Mouse (Mus musculus) hindbrain, embryonic 15.5 days (tissue): Measurements from ENCODE around the gene Lrrc8d. TPM values are rescaled to one million over a fixed set of nuclear protein-coding genes. Genes with fewer than 3 reads are reported as not detected.

Experiments
- ATAC-seq: fragments of 200-750 bp; cut with Nextera tagmentation; 2 replicates; pipeline ENCODE4 v1.8.0; 2017; ENCODE audit warnings: low read depth, moderate number of reproducible peaks, moderate TSS enrichment; ENCODE audit not compliant: low FRiP score
- H3K27ac ChIP-seq: fragments of 300-500 bp; sonication (generic); replicated peaks from 2 replicates; pipeline ENCODE4 v1.5.1; 2015; ENCODE audit warnings: mild to moderate bottlenecking, inconsistent platforms
- H3K27me3 ChIP-seq: fragments of 300-500 bp; sonication (generic); 2 replicates; pipeline ENCODE4 v1.6.1; 2015; ENCODE audit warnings: control low read depth, inconsistent platforms
- H3K36me3 ChIP-seq: fragments of 300-500 bp; sonication (generic); 2 replicates; pipeline ENCODE4 v1.6.1; 2015; ENCODE audit warnings: control low read depth, inconsistent platforms
- H3K4me1 ChIP-seq: fragments of 300-500 bp; sonication (generic); replicated peaks from 2 replicates; pipeline ENCODE4 v1.6.1; 2015; ENCODE audit warnings: control low read depth, inconsistent platforms
- H3K4me2 ChIP-seq: fragments of 300-500 bp; sonication (generic); 2 replicates; pipeline ENCODE4 v1.6.1; 2015; ENCODE audit warnings: moderate library complexity, mild to moderate bottlenecking, inconsistent platforms
- H3K4me3 ChIP-seq: fragments of 300-500 bp; sonication (generic); 2 replicates; pipeline ENCODE4 v1.5.1; 2015; ENCODE audit warnings: mild to moderate bottlenecking, inconsistent platforms
- H3K9ac ChIP-seq: fragments of 300-500 bp; sonication (generic); 2 replicates; pipeline ENCODE4 v1.6.1; 2015; ENCODE audit warnings: inconsistent platforms
- H3K9me3 ChIP-seq: fragments of 300-500 bp; sonication (generic); 2 replicates; pipeline ENCODE4 v1.6.1; 2016; ENCODE audit warnings: control low read depth, inconsistent platforms
- WGBS: fragments of 180-500 bp; shearing (Covaris S2); methylation state at CpG from one replicate; pipeline ENCODE4 v1.1.7; 2015; 5-methylcytosine and 5-hydroxymethylcytosine counted together
- polyA plus RNA-seq: library from polyadenylated mRNA; unstranded; fragments of >200 nt; fragmentation: Nextera tagmentation; extraction: Ambion mirVana; gene quantifications from 2 replicates; pipeline ENCODE4 v1.2.1, GENCODE M21; 2015

Lrrc8d gene
- polyA plus RNA-seq, 1 experiment from 2014 or later, result 35.6 TPM

GRCm38 (mm10) chr5:105829008-105829586 lies 129.3 kb downstream of the Lrrc8d start:
- H3K27me3 ChIP-seq, result no peaks in the 10 kb centered on the region
- H3K4me2 ChIP-seq, result no peak overlapping the region
- no peak overlapping the region for H3K27ac ChIP-seq
- no peaks in the 10 kb centered on the region for H3K4me1 ChIP-seq
- no peaks in the 10 kb centered on the region for H3K9me3 ChIP-seq
- no peak overlapping the region for H3K4me3 ChIP-seq
- ATAC-seq, result no peak
- no peak overlapping the region for H3K9ac ChIP-seq
- 48% methylated on average over 7 of the region's 7 CpGs for WGBS
- H3K36me3 ChIP-seq, result no peaks in the 10 kb centered on the region

- ATAC-seq, result no peak
- WGBS, result 77% methylated on average over 7 of the region's 7 CpGs
- no peaks in the 10 kb centered on the region for H3K4me1 ChIP-seq
- no peak overlapping the region for H3K27ac ChIP-seq
- no peaks in the 10 kb centered on the region for H3K36me3 ChIP-seq
- H3K9me3 ChIP-seq, result no peaks in the 10 kb centered on the region
- H3K9ac ChIP-seq, result no peak overlapping the region
- no peak overlapping the region for H3K4me3 ChIP-seq
- no peaks in the 10 kb centered on the region for H3K27me3 ChIP-seq
- no peak overlapping the region for H3K4me2 ChIP-seq
Measured at GRCm38 (mm10) chr5:105832140-105832539, 132.4 kb downstream of the Lrrc8d start.

GRCm38 (mm10) chr5:105833923-105834322 lies 134.2 kb downstream of the Lrrc8d start:
- Histone ChIP-seq H3K36me3 (no peaks in the 10 kb centered on the region), H3K27ac (no peak overlapping the region), H3K27me3 (no peaks in the 10 kb centered on the region), H3K4me2 (no peak overlapping the region), H3K4me3 (no peak overlapping the region), H3K9me3 (no peaks in the 10 kb centered on the region), H3K9ac (no peak overlapping the region), H3K4me1 (no peaks in the 10 kb centered on the region)
- 77% methylated on average over 3 of the region's 3 CpGs for WGBS
- ATAC-seq, result no peak

GRCm38 (mm10) chr5:105836006-105836405 lies 136.2 kb downstream of the Lrrc8d start:
- H3K36me3 ChIP-seq, result no peaks in the 10 kb centered on the region
- H3K4me1 ChIP-seq, result no peaks in the 10 kb centered on the region
- no peak overlapping the region for H3K27ac ChIP-seq
- H3K27me3 ChIP-seq, result no peaks in the 10 kb centered on the region
- H3K4me2 ChIP-seq, result no peak overlapping the region
- no peak overlapping the region for H3K9ac ChIP-seq
- no peak overlapping the region for H3K4me3 ChIP-seq
- WGBS, result 80% methylated on average over 9 of the region's 9 CpGs
- ATAC-seq, result no peak
- H3K9me3 ChIP-seq, result no peaks in the 10 kb centered on the region

GRCm38 (mm10) chr5:105839740-105840310 lies 140.1 kb downstream of the Lrrc8d start:
- ATAC-seq, result no peak
- H3K27ac ChIP-seq, result no peak overlapping the region
- WGBS, result 78% methylated on average over 13 of the region's 13 CpGs

GRCm38 (mm10) chr5:105844044-105844753 lies 144.4 kb downstream of the Lrrc8d start:
- ATAC-seq, result no peak
- no peaks in the 10 kb centered on the region for H3K4me1 ChIP-seq
- 90% methylated on average over 10 of the region's 10 CpGs for WGBS
- H3K27ac ChIP-seq, result no peak overlapping the region
- no peak overlapping the region for H3K9ac ChIP-seq
- no peak overlapping the region for H3K4me3 ChIP-seq
- no peaks in the 10 kb centered on the region for H3K9me3 ChIP-seq
- no peaks in the 10 kb centered on the region for H3K27me3 ChIP-seq
- H3K36me3 ChIP-seq, result no peaks in the 10 kb centered on the region
- no peak overlapping the region for H3K4me2 ChIP-seq

More at GRCm38 (mm10) chr5:105839740-105840310, 140.1 kb downstream of the Lrrc8d start:
- no peak overlapping the region for H3K4me2 ChIP-seq
- H3K36me3 ChIP-seq, result no peaks in the 10 kb centered on the region
- H3K9ac ChIP-seq, result no peak overlapping the region
- H3K9me3 ChIP-seq, result no peaks in the 10 kb centered on the region
- H3K27me3 ChIP-seq, result no peaks in the 10 kb centered on the region
- no peaks in the 10 kb centered on the region for H3K4me1 ChIP-seq
- H3K4me3 ChIP-seq, result no peak overlapping the region

GRCm38 (mm10) chr5:105845041-105845440 lies 145.3 kb downstream of the Lrrc8d start:
- Histone ChIP-seq H3K36me3 (no peaks in the 10 kb centered on the region), H3K9ac (no peak overlapping the region), H3K4me3 (no peak overlapping the region), H3K27ac (no peak overlapping the region), H3K9me3 (no peaks in the 10 kb centered on the region), H3K4me1 (no peaks in the 10 kb centered on the region), H3K4me2 (no peak overlapping the region), H3K27me3 (no peaks in the 10 kb centered on the region)
- no peak for ATAC-seq
- WGBS, result 97% methylated on average over 2 of the region's 2 CpGs

- Histone ChIP-seq H3K9ac (no peak overlapping the region), H3K4me2 (no peak overlapping the region), H3K27me3 (no peaks in the 10 kb centered on the region), H3K4me1 (no peaks in the 10 kb centered on the region), H3K36me3 (no peaks in the 10 kb centered on the region), H3K9me3 (no peaks in the 10 kb centered on the region), H3K27ac (no peak overlapping the region), H3K4me3 (no peak overlapping the region)
- 84% methylated on average over 8 of the region's 8 CpGs for WGBS
- ATAC-seq, result no peak
Measured at GRCm38 (mm10) chr5:105847726-105848125, 148.0 kb downstream of the Lrrc8d start.

GRCm38 (mm10) chr5:105849222-105849621 lies 149.5 kb downstream of the Lrrc8d start:
- Histone ChIP-seq H3K4me1 (no peaks in the 10 kb centered on the region), H3K9ac (no peak overlapping the region), H3K27ac (no peak overlapping the region), H3K27me3 (no peaks in the 10 kb centered on the region), H3K36me3 (no peaks in the 10 kb centered on the region), H3K9me3 (no peaks in the 10 kb centered on the region), H3K4me3 (no peak overlapping the region), H3K4me2 (no peak overlapping the region)
- WGBS, result 69% methylated on average over 4 of the region's 4 CpGs
- ATAC-seq, result no peak

GRCm38 (mm10) chr5:105849643-105850042 lies 149.9 kb downstream of the Lrrc8d start:
- Histone ChIP-seq H3K4me3 (no peak overlapping the region), H3K36me3 (no peaks in the 10 kb centered on the region), H3K4me1 (no peaks in the 10 kb centered on the region), H3K27me3 (no peaks in the 10 kb centered on the region), H3K9ac (no peak overlapping the region), H3K27ac (no peak overlapping the region), H3K4me2 (no peak overlapping the region), H3K9me3 (no peaks in the 10 kb centered on the region)
- ATAC-seq, result no peak
- WGBS, result 73% methylated on average over 3 of the region's 3 CpGs

GRCm38 (mm10) chr5:105853271-105853670 lies 153.5 kb downstream of the Lrrc8d start:
- no peak overlapping the region for H3K27ac ChIP-seq
- no peak overlapping the region for H3K4me2 ChIP-seq
- no peaks in the 10 kb centered on the region for H3K36me3 ChIP-seq
- no peak for ATAC-seq
- 89% methylated on average over 9 of the region's 9 CpGs for WGBS
- no peaks in the 10 kb centered on the region for H3K9me3 ChIP-seq
- H3K4me1 ChIP-seq, result no peaks in the 10 kb centered on the region
- no peak overlapping the region for H3K4me3 ChIP-seq
- no peaks in the 10 kb centered on the region for H3K27me3 ChIP-seq
- H3K9ac ChIP-seq, result no peak overlapping the region

- Histone ChIP-seq H3K27ac (no peak overlapping the region), H3K36me3 (no peaks in the 10 kb centered on the region), H3K4me3 (no peak overlapping the region), H3K4me2 (no peak overlapping the region), H3K9ac (no peak overlapping the region), H3K27me3 (no peaks in the 10 kb centered on the region), H3K4me1 (no peaks in the 10 kb centered on the region), H3K9me3 (no peaks in the 10 kb centered on the region)
- no peak for ATAC-seq
- 89% methylated on average over 5 of the region's 5 CpGs for WGBS
Measured at GRCm38 (mm10) chr5:105857486-105857885, 157.7 kb downstream of the Lrrc8d start.
